Comparison of ENCODE assay signal across 10 mouse cellular contexts in genomic region chr10:96264866-96265265, GRCm38 (mm10).
DNase-seq lines count a peak whose midpoint lies in the region; ATAC-seq and TF ChIP-seq lines count a peak whose summit lies in the region.
"Had no signal": no experiment of that assay in that cellular context is flagged by ENCODE, and none has a peak within 500 bp of the region (broad histone marks: within the 10 kb centered on the region; RNA-seq: fewer than 3 reads in every experiment).

No protein-coding gene starts in this region.

- no peak overlapping the region for H3K4me3 ChIP-seq in kidney, postnatal 0 days (replicated peaks; ENCODE audit: low read depth, low read length)
- H3K4me3 ChIP-seq in embryonic facial prominence, embryonic 10.5 days, result no peak overlapping the region
- no peak overlapping the region for H3K4me3 ChIP-seq in embryonic facial prominence, embryonic 14.5 days (ENCODE audit: low read depth, low read length)
- no peak overlapping the region for H3K4me3 ChIP-seq in lung, adult 2 months (replicated peaks; ENCODE audit: extremely low read depth, low read depth, low read length)

- no peak for DNase-seq in kidney, postnatal 0 days (ENCODE audit: low spot score)
- DNase-seq in kidney, adult 11 months, result no peak
- DNase-seq in embryonic facial prominence, embryonic 10.5 days (ENCODE audit: low spot score), result no peak
- peak; percentile 74 for DNase-seq in embryonic facial prominence, embryonic 14.5 days (ENCODE audit: low spot score)
- peak; percentile 25 for DNase-seq in lung, adult 2 months
- DNase-seq in layer of hippocampus, adult 9-11 months, result no peak
- DNase-seq in thymus, postnatal 36 days, result no peak
- no peak for DNase-seq in frontal cortex, adult 2 months (ENCODE audit: extremely low spot score in 1 of 2, low spot score in 1 of 2)

- H3K27ac ChIP-seq in kidney, postnatal 0 days, result no peak overlapping the region; the same call in 1 of the 2 replicates
- peak overlapping the region; percentile 70; the same call in 1 of the 2 replicates for H3K27ac ChIP-seq in embryonic facial prominence, embryonic 10.5 days (replicated peaks)
- H3K27ac ChIP-seq in embryonic facial prominence, embryonic 14.5 days (replicated peaks; ENCODE audit: low read depth, low read length), result peak overlapping the region; percentile 76
- H3K27ac ChIP-seq: hindbrain, embryonic 14.5 days had no signal

- no peaks in the 10 kb centered on the region for H3K36me3 ChIP-seq in kidney, postnatal 0 days (ENCODE audit: insufficient read depth, low read length)
- no peaks in the 10 kb centered on the region for H3K36me3 ChIP-seq in embryonic facial prominence, embryonic 10.5 days (replicated peaks)
- no peaks in the 10 kb centered on the region for H3K36me3 ChIP-seq in embryonic facial prominence, embryonic 14.5 days (ENCODE audit: control insufficient read depth, insufficient read depth, low read length)

- ATAC-seq in kidney, postnatal 0 days (replicated peaks; ENCODE audit: low FRiP score, low read depth), result peak; percentile 52; the same call in 1 of the 2 replicates
- peak; percentile 66 for ATAC-seq in embryonic facial prominence, embryonic 14.5 days (ENCODE audit: low read depth)
- ATAC-seq: Patski had no signal

- H3K27me3 ChIP-seq in kidney, postnatal 0 days (ENCODE audit: insufficient read depth, low read length), result no peaks in the 10 kb centered on the region
- no peaks in the 10 kb centered on the region for H3K27me3 ChIP-seq in embryonic facial prominence, embryonic 10.5 days (replicated peaks; ENCODE audit: low read depth, poor library complexity, severe bottlenecking)
- H3K27me3 ChIP-seq in embryonic facial prominence, embryonic 14.5 days (replicated peaks; ENCODE audit: control insufficient read depth, insufficient read depth, low read length), result no peaks in the 10 kb centered on the region
- H3K27me3 ChIP-seq: Patski had no signal

- no peak overlapping the region for H3K4me2 ChIP-seq in kidney, postnatal 0 days (ENCODE audit: low read length)
- 0 out of 2 replicates have a peak overlapping the region, but pooled peaks have one; percentile 6 for H3K4me2 ChIP-seq in embryonic facial prominence, embryonic 14.5 days (ENCODE audit: low read depth, low read length)
- H3K4me2 ChIP-seq: hindbrain, embryonic 14.5 days had no signal

- H3K9ac ChIP-seq in kidney, postnatal 0 days (ENCODE audit: low read depth, low read length), result no peak overlapping the region
- no peak overlapping the region for H3K9ac ChIP-seq in embryonic facial prominence, embryonic 14.5 days (ENCODE audit: low read depth, low read length)
- H3K9ac ChIP-seq: hindbrain, embryonic 14.5 days had no signal

- 60% methylated on average over 4 of the region's 4 CpGs for WGBS in kidney, postnatal 0 days
- 69% methylated on average over 4 of the region's 4 CpGs for WGBS in embryonic facial prominence, embryonic 10.5 days
- WGBS in embryonic facial prominence, embryonic 14.5 days, result 63% methylated on average over 4 of the region's 4 CpGs
- 48% methylated on average over 4 of the region's 4 CpGs for WGBS in lung, adult 2 months

- H3K9me3 ChIP-seq in kidney, postnatal 0 days (replicated peaks; ENCODE audit: low read length), result no peaks in the 10 kb centered on the region
- no peaks in the 10 kb centered on the region for H3K9me3 ChIP-seq in embryonic facial prominence, embryonic 10.5 days
- H3K9me3 ChIP-seq in embryonic facial prominence, embryonic 14.5 days (ENCODE audit: control insufficient read depth, low read length), result no peaks in the 10 kb centered on the region

- TF ChIP-seq CTCF in kidney, postnatal 0 days (IDR thresholded peaks at IDR 0.05; ENCODE audit: low read depth), result no peak
- TF ChIP-seq CTCF in lung, adult 2 months (IDR thresholded peaks at IDR 0.05; ENCODE audit: insufficient read depth, low read length), result no peak

- H3K4me1 ChIP-seq in kidney, postnatal 0 days (replicated peaks; ENCODE audit: insufficient read depth, low read length), result peaks cover 13% of the 10 kb centered on the region
- H3K4me1 ChIP-seq in embryonic facial prominence, embryonic 10.5 days, result peaks cover 30% of the 10 kb centered on the region
- peaks cover 30% of the 10 kb centered on the region for H3K4me1 ChIP-seq in embryonic facial prominence, embryonic 14.5 days (ENCODE audit: control insufficient read depth, insufficient read depth, low read length)
- peaks cover 4% of the 10 kb centered on the region; the same call in 1 of the 2 replicates for H3K4me1 ChIP-seq in lung, adult 2 months (ENCODE audit: control insufficient read depth, insufficient read depth, low read length)

- no peak for TF ChIP-seq POLR2A in lung, adult 2 months (IDR thresholded peaks at IDR 0.05; ENCODE audit: borderline replicate concordance, extremely low read depth, low read depth, low read length)

Comparison
In these comparisons a context has a peak if more than half of its experiments do, and no peak if none do; other contexts are left out.
1. DNase-seq: peak in embryonic facial prominence, embryonic 14.5 days (single experiment) and lung, adult 2 months (single experiment); none in kidney, postnatal 0 days (single experiment), kidney, adult 11 months (single experiment), embryonic facial prominence, embryonic 10.5 days (single experiment), layer of hippocampus, adult 9-11 months (single experiment), thymus, postnatal 36 days (0 of 2) and frontal cortex, adult 2 months (0 of 2).